Comparison of ENCODE assay signal across 8 mouse cellular contexts in the genomic region with DNA sequence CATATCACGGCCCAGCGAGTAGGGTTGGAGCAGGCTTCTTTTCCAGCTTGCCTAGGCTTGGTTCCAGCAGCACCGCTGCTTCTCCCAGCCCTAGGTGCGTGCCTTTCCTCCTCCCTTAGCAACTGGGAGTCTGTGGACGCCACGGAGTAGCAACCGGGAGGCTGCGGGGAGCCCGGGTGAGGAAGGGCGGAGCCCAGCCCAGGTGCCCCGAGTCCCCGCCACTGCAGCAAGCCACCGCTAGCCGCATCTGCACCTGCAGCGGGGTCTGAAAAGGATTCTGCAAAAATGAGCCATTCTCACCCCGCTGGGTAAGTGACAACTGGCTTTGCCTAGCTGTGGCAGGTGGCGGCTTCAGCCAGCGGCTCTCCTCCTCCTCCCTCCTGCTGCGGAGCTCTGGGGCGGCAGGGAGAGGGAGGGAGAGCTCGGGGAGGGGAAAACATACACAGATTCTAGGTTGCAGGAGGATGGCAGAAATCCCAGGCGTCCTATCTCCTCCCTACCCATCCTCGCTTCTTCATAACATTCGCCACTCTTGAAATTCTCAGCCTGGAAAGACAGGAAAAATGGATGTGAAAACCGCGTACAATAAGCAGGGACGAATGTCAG. TPM values are rescaled to one million over a fixed set of nuclear protein-coding genes. Genes with fewer than 3 reads are reported as not detected.
DNase-seq lines count a peak whose midpoint lies in the region; ATAC-seq and TF ChIP-seq lines count a peak whose summit lies in the region.

No protein-coding gene starts in this region.

- no peak for TF ChIP-seq CTCF in brain, embryonic 14.5 days (IDR thresholded peaks at IDR 0.05; ENCODE audit: borderline replicate concordance, extremely low read depth, insufficient read depth, insufficient read length)
- 0 out of 2 replicates have a peak, but pooled peaks have one; percentile 12 for TF ChIP-seq CTCF in hindbrain, postnatal 0 days (IDR thresholded peaks at IDR 0.05; ENCODE audit: low read depth)

- peak; percentile 88 for ATAC-seq in forebrain, embryonic 13.5 days
- peak; percentile 91 for ATAC-seq in hindbrain, postnatal 0 days
- peak; percentile 86 for ATAC-seq in neural tube, embryonic 12.5 days (ENCODE audit: low FRiP score, low read depth)

- no peak overlapping the region for H3K27ac ChIP-seq in ES-E14 (ENCODE audit: insufficient read depth, low read depth, low read length, poor library complexity, severe bottlenecking)
- peak overlapping the region; percentile 64 for H3K27ac ChIP-seq in forebrain, embryonic 13.5 days
- H3K27ac ChIP-seq in hindbrain, postnatal 0 days: peak overlapping the region; percentile 87
- no peak overlapping the region; the same call in 1 of the 2 replicates for H3K27ac ChIP-seq in neural tube, embryonic 12.5 days

- DNase-seq in ES-E14 (ENCODE audit: low read depth, low spot score): peak; percentile 29
- peak; percentile 88 for DNase-seq in brain, embryonic 14.5 days (ENCODE audit: low read depth)
- peak; percentile 75 for DNase-seq in hindbrain, postnatal 0 days (ENCODE audit: low spot score)
- DNase-seq in left cerebral cortex, adult 9 months (ENCODE audit: low spot score in 2 of 2): peak; percentile 64 to 83
- peak; percentile 67 to 83 for DNase-seq in thymus, postnatal 36 days
- no peak for DNase-seq in spleen, postnatal 14 days (ENCODE audit: low spot score in 2 of 2)

- H3K27me3 ChIP-seq in forebrain, embryonic 13.5 days: peaks cover 6% of the 10 kb centered on the region; the same call in 1 of the 2 replicates
- H3K27me3 ChIP-seq in hindbrain, postnatal 0 days (ENCODE audit: insufficient read depth, low read length): no peaks in the 10 kb centered on the region
- no peaks in the 10 kb centered on the region; the same call in 1 of the 2 replicates for H3K27me3 ChIP-seq in neural tube, embryonic 12.5 days (replicated peaks)

- no peaks in the 10 kb centered on the region for H3K9me3 ChIP-seq in ES-E14 (ENCODE audit: control insufficient read depth, insufficient read depth, low read depth, low read length)
- H3K9me3 ChIP-seq in forebrain, embryonic 13.5 days (replicated peaks): no peaks in the 10 kb centered on the region
- no peaks in the 10 kb centered on the region for H3K9me3 ChIP-seq in hindbrain, postnatal 0 days (ENCODE audit: low read length)
- H3K9me3 ChIP-seq in neural tube, embryonic 12.5 days: no peaks in the 10 kb centered on the region

- no peaks in the 10 kb centered on the region for H3K36me3 ChIP-seq in ES-E14 (ENCODE audit: control insufficient read depth, insufficient read depth, low read length, poor library complexity, severe bottlenecking)
- no peaks in the 10 kb centered on the region for H3K36me3 ChIP-seq in forebrain, embryonic 13.5 days (ENCODE audit: poor library complexity, severe bottlenecking)
- no peaks in the 10 kb centered on the region for H3K36me3 ChIP-seq in hindbrain, postnatal 0 days (ENCODE audit: insufficient read depth, low read length)
- no peaks in the 10 kb centered on the region for H3K36me3 ChIP-seq in neural tube, embryonic 12.5 days

- H3K4me1 ChIP-seq in ES-E14 (ENCODE audit: control insufficient read depth in 2 of 2, insufficient read depth in 2 of 2, low read length in 2 of 2, poor library complexity in 1 of 2): no peaks in the 10 kb centered on the region
- peaks cover 17% of the 10 kb centered on the region for H3K4me1 ChIP-seq in forebrain, embryonic 13.5 days
- peaks cover 13% of the 10 kb centered on the region; the same call in 1 of the 2 replicates for H3K4me1 ChIP-seq in hindbrain, postnatal 0 days (ENCODE audit: insufficient read depth, low read length)
- peaks cover 14% of the 10 kb centered on the region; the same call in 1 of the 2 replicates for H3K4me1 ChIP-seq in neural tube, embryonic 12.5 days

- in situ Hi-C loops in ES-E14 (cut with MboI; ENCODE audit: low sequenced_read_pairs in 2 of 2, unreplicated experiment in 2 of 2): no loop called here

- H3K9ac ChIP-seq in ES-E14 (ENCODE audit: insufficient read depth, low read depth, low read length, poor library complexity, severe bottlenecking): no peak overlapping the region
- H3K9ac ChIP-seq in forebrain, embryonic 13.5 days: peak overlapping the region; percentile 57
- peak overlapping the region; percentile 56 for H3K9ac ChIP-seq in hindbrain, postnatal 0 days (replicated peaks; ENCODE audit: low read length)
- H3K9ac ChIP-seq in neural tube, embryonic 12.5 days: peak overlapping the region; percentile 52

- H3K4me3 ChIP-seq in ES-E14 (ENCODE audit: insufficient read depth in 1 of 2, low read depth in 1 of 2, low read length in 2 of 2, poor library complexity in 1 of 2, severe bottlenecking in 1 of 2): peak overlapping the region; percentile 30 to 48; a peak in 3 of 4 replicates
- H3K4me3 ChIP-seq in forebrain, embryonic 13.5 days: peak overlapping the region; percentile 45
- H3K4me3 ChIP-seq in hindbrain, postnatal 0 days (ENCODE audit: low read length): peak overlapping the region; percentile 37
- peak overlapping the region; percentile 42 for H3K4me3 ChIP-seq in neural tube, embryonic 12.5 days

- peak overlapping the region; percentile 83 for H3K4me2 ChIP-seq in forebrain, embryonic 13.5 days
- peak overlapping the region; percentile 76 for H3K4me2 ChIP-seq in hindbrain, postnatal 0 days (ENCODE audit: low read depth, low read length)
- peak overlapping the region; percentile 74 for H3K4me2 ChIP-seq in neural tube, embryonic 12.5 days (replicated peaks)

- 2% methylated on average over 25 of the region's 27 CpGs for WGBS in forebrain, embryonic 13.5 days
- 1% methylated on average over 25 of the region's 27 CpGs for WGBS in hindbrain, postnatal 0 days
- 3% methylated on average over 26 of the region's 27 CpGs for WGBS in neural tube, embryonic 12.5 days

- TF ChIP-seq POLR2A in brain, embryonic 14.5 days (IDR thresholded peaks at IDR 0.05; ENCODE audit: borderline replicate concordance, extremely low read depth, insufficient read depth, insufficient read length, poor library complexity, severe bottlenecking): no peak

TF ChIP-seq in ES-E14, 5 proteins besides CTCF, POLR2A, EP300 and RAD21:
- TF ChIP-seq CHD2 (IDR thresholded peaks at IDR 0.05; ENCODE audit: low read depth, low read length): no peak
- TF ChIP-seq ZNF384 (IDR thresholded peaks at IDR 0.05; ENCODE audit: low read depth, low read length): no peak
- no peak for TF ChIP-seq ZC3H11A (IDR thresholded peaks at IDR 0.05; ENCODE audit: borderline replicate concordance, low read depth, low read length)
- TF ChIP-seq HCFC1 (IDR thresholded peaks at IDR 0.05; ENCODE audit: borderline replicate concordance, insufficient read depth, low read length): no peak
- TF ChIP-seq MAFK (IDR thresholded peaks at IDR 0.05; ENCODE audit: insufficient read depth, low read depth, low read length): no peak

RNA-seq across cellular contexts. Expression of a gene that starts 0.4 kb away (rescaled TPM):
- 0.05 and 0.09 TPM in 2 replicates for total RNA-seq in ES-E14 (2012; rRNA removed)
- 1.6 and 3.0 TPM in 2 replicates for polyA plus RNA-seq in brain, embryonic 14.5 days (2012; rRNA removed)
- polyA plus RNA-seq in forebrain, embryonic 13.5 days (2015; fragmentation: Nextera tagmentation; extraction: Ambion mirVana): 0.70 and 0.79 TPM in 2 replicates
- 2.0 and 2.7 TPM in 2 replicates for total RNA-seq in hindbrain, postnatal 0 days (2014; rRNA removed)
- polyA plus RNA-seq in hindbrain, postnatal 0 days (2015; fragmentation: Nextera tagmentation; extraction: Ambion mirVana): 2.5 and 3.1 TPM in 2 replicates
- 1.1 and 1.4 TPM in 2 replicates for polyA plus RNA-seq in neural tube, embryonic 12.5 days (2016; fragmentation: Nextera tagmentation; extraction: Ambion mirVana)

Comparison
In these comparisons a context has a peak if more than half of its experiments do, and no peak if none do; other contexts are left out.
1. DNase-seq: peak in ES-E14 (single experiment), brain, embryonic 14.5 days (single experiment), hindbrain, postnatal 0 days (single experiment), left cerebral cortex, adult 9 months (2 of 2) and thymus, postnatal 36 days (2 of 2); none in spleen, postnatal 14 days (0 of 2).
2. H3K27ac ChIP-seq: peak in forebrain, embryonic 13.5 days (single experiment) and hindbrain, postnatal 0 days (single experiment); none in ES-E14 (single experiment) and neural tube, embryonic 12.5 days (single experiment).
3. Peak in every context shown above with its lines, with median percentiles within 50 percentile points of each other: H3K4me3 ChIP-seq, ATAC-seq and H3K4me2 ChIP-seq.